Mouse (Mus musculus): Measurements from ENCODE around the gene Aimp1. TPM values are rescaled to one million over a fixed set of nuclear protein-coding genes. Genes with fewer than 3 reads are reported as not detected.

Aimp1 gene
- 16.7 and 18.7 TPM in 2 replicates for polyA plus RNA-seq (2012; rRNA removed)

GRCm38 (mm10) chr3:132684231-132684928, at the start of gene Aimp1:
TSS of gene Aimp1 (minus strand) at chr3:132684370.
- DNase-seq (ENCODE audit: low read depth) = no peak

- DNase-seq (ENCODE audit: low read depth) = no peak
Measured at GRCm38 (mm10) chr3:132724326-132724725, 40.2 kb upstream of the Aimp1 start.

GRCm38 (mm10) chr3:132717316-132717715, 33.1 kb upstream of the Aimp1 start:
- no peak for DNase-seq (ENCODE audit: low read depth)

- no peak for DNase-seq (ENCODE audit: low read depth)
Measured at GRCm38 (mm10) chr3:132713913-132714312, 29.7 kb upstream of the Aimp1 start.

GRCm38 (mm10) chr3:132706977-132707376, 22.8 kb upstream of the Aimp1 start:
- no peak for DNase-seq (ENCODE audit: low read depth)

GRCm38 (mm10) chr3:132704216-132704615, 20.0 kb upstream of the Aimp1 start:
- no peak for DNase-seq (ENCODE audit: low read depth)

- DNase-seq (ENCODE audit: low read depth) = no peak
Measured at GRCm38 (mm10) chr3:132701368-132701767, 17.2 kb upstream of the Aimp1 start.

GRCm38 (mm10) chr3:132683447-132684230, 531 bp downstream of the Aimp1 start, which contains the start of gene Tbck:
TSS of gene Tbck (plus strand) at chr3:132684144.
- peak; percentile 41 for DNase-seq (ENCODE audit: low read depth)

- no peak for DNase-seq (ENCODE audit: low read depth)
Measured at GRCm38 (mm10) chr3:132677494-132677893, 6.7 kb downstream of the Aimp1 start.

- DNase-seq (ENCODE audit: low read depth) = no peak
Measured at GRCm38 (mm10) chr3:132655955-132656354, 28.2 kb downstream of the Aimp1 start.

GRCm38 (mm10) chr3:132653959-132654358, 30.2 kb downstream of the Aimp1 start:
- DNase-seq (ENCODE audit: low read depth) = no peak

- DNase-seq (ENCODE audit: low read depth) = peak; percentile 13
Measured at GRCm38 (mm10) chr3:132651776-132652175, 32.4 kb downstream of the Aimp1 start.

GRCm38 (mm10) chr3:132650191-132650590, 34.0 kb downstream of the Aimp1 start:
- DNase-seq (ENCODE audit: low read depth) = no peak

GRCm38 (mm10) chr3:132649368-132649767, 34.8 kb downstream of the Aimp1 start:
- no peak for DNase-seq (ENCODE audit: low read depth)

- DNase-seq (ENCODE audit: low read depth) = no peak
Measured at GRCm38 (mm10) chr3:132646814-132647213, 37.4 kb downstream of the Aimp1 start.

- no peak for DNase-seq (ENCODE audit: low read depth)
Measured at GRCm38 (mm10) chr3:132644071-132644470, 40.1 kb downstream of the Aimp1 start.

GRCm38 (mm10) chr3:132637080-132637479, 47.1 kb downstream of the Aimp1 start:
- no peak for DNase-seq (ENCODE audit: low read depth)

GRCm38 (mm10) chr3:132633261-132633660, 50.9 kb downstream of the Aimp1 start:
- no peak for DNase-seq (ENCODE audit: low read depth)

GRCm38 (mm10) chr3:132629601-132630239, 54.5 kb downstream of the Aimp1 start, which contains the start of gene Gimd1:
TSS of gene Gimd1 (plus strand) at chr3:132629820.
- DNase-seq (ENCODE audit: low read depth) = no peak

- DNase-seq (ENCODE audit: low read depth) = no peak
Measured at GRCm38 (mm10) chr3:132628741-132629140, 55.4 kb downstream of the Aimp1 start.

Measured in gonadal fat pad, adult 2 months (tissue).